Mouse (Mus musculus) activated CD4-positive, CD25-positive, alpha-beta regulatory T cell, adult 4 months (primary cell): ENCODE data around the gene Arl6ip5. TPM values are rescaled to one million over a fixed set of nuclear protein-coding genes. Genes with fewer than 3 reads are reported as not detected.

Experiments used
- ATAC-seq: one replicate; pipeline ENCODE4 v1.8.0; 2017
- polyA plus RNA-seq, 2 experiments: library from polyadenylated mRNA; unstranded; fragments of 100-300 nt; shearing (Covaris generic); gene quantifications; one replicate each; pipeline ENCODE4 v1.2.1; 2017

Arl6ip5 gene
- polyA plus RNA-seq, 2 experiments from 2014 or later = 185 to 248 TPM

DNA sequence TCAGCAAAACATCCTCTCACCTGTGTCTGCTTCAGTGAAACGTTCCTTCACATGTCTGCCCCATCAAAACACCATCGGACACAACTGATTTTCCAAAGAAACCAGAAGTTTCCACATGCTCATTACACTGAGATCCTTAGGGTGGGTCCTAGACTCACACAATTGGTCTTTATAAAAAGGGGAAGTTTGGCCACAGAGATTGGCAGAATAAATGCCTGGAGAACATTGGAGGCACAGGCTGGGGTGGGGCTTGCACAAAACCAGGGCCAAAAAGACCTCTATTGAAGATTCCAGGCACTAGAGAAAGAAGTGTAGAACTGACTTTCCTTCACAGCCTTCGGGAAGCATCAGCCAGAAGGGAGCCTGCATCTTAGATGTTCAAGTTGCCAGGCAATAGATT is 63.3 kb downstream of the Arl6ip5 start:
- ATAC-seq = no peak

DNA sequence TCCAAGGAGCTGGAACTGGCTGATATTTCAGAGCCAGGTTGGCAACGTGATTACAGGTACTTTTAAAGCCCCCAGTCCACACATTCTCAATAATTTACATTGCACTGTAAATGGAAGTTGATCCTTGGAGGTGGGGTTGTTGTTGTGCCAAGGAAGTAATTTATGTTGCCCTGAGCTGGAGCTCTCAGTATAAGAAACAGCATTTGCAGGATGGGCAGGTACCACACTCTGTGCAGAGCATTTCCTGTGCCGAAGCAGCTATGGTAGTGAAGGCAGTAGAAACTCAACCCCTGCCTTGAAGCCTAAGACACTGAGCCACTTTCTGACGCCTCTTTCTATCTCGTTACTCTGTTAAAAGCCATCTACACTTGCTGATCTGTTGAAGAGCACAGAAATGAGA is 65.3 kb downstream of the Arl6ip5 start:
- ATAC-seq = peak; percentile 24

DNA sequence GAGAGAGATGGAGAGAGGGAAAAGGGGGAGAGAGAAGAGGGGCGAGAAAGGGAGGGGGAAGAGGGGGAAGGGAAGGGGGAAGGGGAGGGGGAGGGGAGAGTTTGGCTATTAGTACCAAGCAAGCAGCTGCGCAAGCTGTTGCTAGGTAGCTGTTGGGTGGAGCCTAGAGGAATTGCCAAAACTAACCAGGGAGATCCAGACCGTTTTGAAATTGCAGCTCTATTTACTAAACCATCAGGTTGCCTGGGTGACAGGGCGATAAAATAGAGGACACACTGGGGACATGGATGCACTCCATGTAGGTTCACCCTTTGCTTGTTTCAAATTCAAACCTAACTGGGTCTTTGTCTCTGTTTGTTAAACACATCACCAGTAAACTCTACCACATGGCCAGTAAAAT is 65.9 kb downstream of the Arl6ip5 start:
- no peak for ATAC-seq

DNA sequence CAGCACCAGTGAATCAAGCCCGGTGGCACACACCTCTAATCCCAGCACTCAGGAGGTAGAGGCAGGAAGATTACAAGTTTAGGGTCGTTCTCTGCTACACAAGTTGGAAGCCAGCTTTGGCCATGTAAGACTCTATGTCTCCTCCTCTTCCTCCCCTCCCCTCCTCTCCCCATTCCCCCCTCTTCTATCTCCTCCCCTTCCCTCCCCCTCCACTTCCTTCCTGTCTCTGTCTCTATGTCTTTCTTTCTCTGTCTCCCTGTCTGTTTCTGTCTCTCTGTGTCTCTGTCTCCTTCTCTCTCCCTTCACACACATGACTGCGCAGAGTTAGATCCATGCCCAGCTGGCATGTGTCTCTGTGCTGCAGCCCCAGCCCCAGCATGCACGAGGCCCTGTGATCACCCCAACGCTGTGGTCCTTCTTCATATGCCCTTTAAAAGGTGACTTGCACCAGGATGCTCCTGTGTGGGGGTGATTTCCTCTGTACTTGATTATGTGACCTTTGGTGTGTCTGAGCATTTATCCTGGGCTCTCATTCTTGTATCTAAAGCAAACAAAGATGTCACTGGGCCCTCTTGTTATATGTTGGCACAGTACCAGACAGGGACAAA is 66.5 kb downstream of the Arl6ip5 start:
- peak; percentile 52 for ATAC-seq

DNA sequence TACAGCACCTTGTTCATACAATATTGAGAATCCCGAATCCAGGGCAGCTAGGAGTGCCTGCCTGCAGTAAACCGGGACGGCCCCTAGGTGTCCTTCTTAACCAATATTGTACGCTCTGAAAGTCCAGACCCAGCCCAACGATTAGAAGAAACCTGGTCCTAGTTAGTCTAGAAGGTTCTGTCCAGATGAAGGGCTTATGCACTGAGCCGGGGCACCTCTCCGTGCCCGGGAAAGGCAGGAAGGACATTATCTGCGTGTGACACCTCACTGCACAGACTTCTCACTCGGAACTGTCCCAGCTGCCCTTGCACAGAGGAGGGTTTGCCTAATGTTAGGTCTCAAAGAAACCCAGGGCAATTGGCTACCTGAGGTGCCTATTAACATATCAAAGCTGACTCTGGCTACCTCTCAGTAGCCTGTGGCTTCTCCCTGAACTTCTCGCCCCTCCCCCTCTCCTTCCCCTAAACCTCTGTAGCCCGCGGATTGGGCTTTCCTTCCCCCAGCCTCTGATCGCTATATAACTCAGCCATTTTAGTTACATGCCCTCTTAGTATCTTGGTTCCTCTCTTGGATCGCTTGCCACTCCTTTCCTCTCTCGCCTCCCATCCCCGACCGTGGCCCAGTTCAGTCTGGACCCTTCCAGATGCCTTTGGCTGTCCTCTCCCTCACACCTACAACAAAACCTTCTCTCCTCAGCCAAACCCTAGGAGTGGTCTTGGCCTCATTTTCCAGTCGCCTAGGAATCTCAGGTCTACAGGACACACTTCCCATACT is 67.7 kb downstream of the Arl6ip5 start:
- ATAC-seq = peak; percentile 68

DNA sequence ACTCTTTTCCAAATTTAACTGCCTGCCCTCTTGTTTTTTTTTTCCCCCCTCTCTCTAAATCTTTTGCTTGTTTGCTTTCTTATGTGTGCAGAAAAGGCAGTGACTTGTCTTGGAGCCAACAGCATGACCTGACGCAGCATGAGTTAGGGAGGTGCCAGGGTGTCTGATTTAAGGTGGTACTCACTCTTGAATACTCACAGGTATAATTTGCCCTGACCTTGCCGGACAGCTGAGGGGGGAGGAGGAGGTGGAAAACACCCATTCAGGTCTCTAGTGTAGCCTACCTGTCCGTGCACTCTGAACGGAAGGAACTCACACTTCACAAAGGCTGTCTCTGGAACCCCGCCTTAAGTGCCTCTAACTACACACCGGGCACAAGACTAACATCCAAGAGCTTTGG is 68.4 kb downstream of the Arl6ip5 start:
- no peak for ATAC-seq

Other genes with a start within 250 kb of the Arl6ip5 start
- gene Fam19a4, start 150.3 kb upstream of the Arl6ip5 start, polyA plus RNA-seq = under 1 TPM in 1 of 2 experiments, not detected in 1; 0.17 TPM
- 1 to 10 TPM; 6.5 to 7.4 TPM for gene Eogt, start 61.5 kb upstream of the Arl6ip5 start, polyA plus RNA-seq
- 10 to 100 TPM; 39.4 to 50.8 TPM for gene Tmf1, start 31.6 kb upstream of the Arl6ip5 start, polyA plus RNA-seq
- gene Uba3, start 5.0 kb upstream of the Arl6ip5 start, polyA plus RNA-seq = 10 to 100 TPM; 34.6 to 41.3 TPM
- not detected for gene Lmod3, start 42.1 kb downstream of the Arl6ip5 start, polyA plus RNA-seq